Mouse (Mus musculus): ENCODE results near the gene Gm10181. TPM values are rescaled to one million over a fixed set of nuclear protein-coding genes. Genes with fewer than 3 reads are reported as not detected.

Gm10181 gene
- not detected in 2 replicates for polyA plus RNA-seq (2015; fragmentation: Nextera tagmentation; extraction: Ambion mirVana)

DNA sequence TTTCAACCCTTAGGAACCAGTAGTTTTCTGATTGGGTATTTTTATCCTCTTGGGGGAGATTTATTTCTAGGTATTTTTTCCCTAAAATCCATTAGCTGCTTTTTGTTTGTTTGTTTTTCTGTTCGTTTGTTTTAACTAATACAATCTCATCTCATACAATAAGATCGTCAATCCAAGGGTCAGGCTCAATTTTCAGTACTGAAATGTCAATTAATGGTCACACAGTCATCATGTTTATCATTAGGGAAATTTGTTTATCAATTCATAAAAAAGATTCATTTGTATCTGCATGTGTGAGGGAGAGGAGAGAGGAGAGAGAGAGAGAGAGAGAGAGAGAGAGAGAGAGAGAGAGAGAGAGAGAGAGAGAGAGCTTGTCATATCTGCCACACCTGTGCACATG is at the start of gene Gm10181:
Gm10181 (plus strand) TSS at position 301 of the 400 bp plus-strand sequence.

Other genes starting within 250 kb of the Gm10181 start
- 28.3 and 38.8 TPM in 2 replicates for gene Herpud2, start 62.4 kb downstream of the Gm10181 start, polyA plus RNA-seq (2015; fragmentation: Nextera tagmentation; extraction: Ambion mirVana)
- gene Sept7, start 163.0 kb downstream of the Gm10181 start, polyA plus RNA-seq (2015; fragmentation: Nextera tagmentation; extraction: Ambion mirVana): 228 and 253 TPM in 2 replicates

Data from adrenal gland, postnatal 0 days (tissue).